Mouse (Mus musculus) liver, embryonic 11.5 days (tissue): Measurements from ENCODE around the gene Fcer2a. TPM values are rescaled to one million over a fixed set of nuclear protein-coding genes. Genes with fewer than 3 reads are reported as not detected.

Experiments used
- ATAC-seq: fragments of 200-750 bp; cut with Nextera tagmentation; replicated peaks from 2 replicates; pipeline ENCODE4 v1.8.0; 2017; ENCODE audit warnings: moderate number of reproducible peaks, mild to moderate bottlenecking, moderate TSS enrichment, moderate library complexity; ENCODE audit not compliant: low FRiP score
- DNase-seq: peaks from one replicate; pipeline ENCODE4 v3.0.0-alpha.2; 2017; ENCODE audit warnings: low spot score
- H3K27ac ChIP-seq: fragments of 300-500 bp; sonication (generic); 2 replicates; pipeline ENCODE4 v1.5.1; 2014; ENCODE audit warnings: mild to moderate bottlenecking, low read depth, low read length, control low read depth
- H3K27me3 ChIP-seq: fragments of 300-500 bp; sonication (generic); replicated peaks from 2 replicates; pipeline ENCODE4 v1.6.1; 2014; ENCODE audit warnings: low read length, mixed read lengths; ENCODE audit not compliant: control insufficient read depth, insufficient read depth
- H3K36me3 ChIP-seq: fragments of 300-500 bp; sonication (generic); 2 replicates; pipeline ENCODE4 v1.6.1; 2014; ENCODE audit warnings: mild to moderate bottlenecking, low read length, moderate library complexity, mixed read lengths; ENCODE audit not compliant: control insufficient read depth, insufficient read depth
- H3K4me1 ChIP-seq: fragments of 300-500 bp; sonication (generic); replicated peaks from 2 replicates; pipeline ENCODE4 v1.6.1; 2014; ENCODE audit warnings: low read length, mixed read lengths; ENCODE audit not compliant: control insufficient read depth, insufficient read depth
- H3K4me2 ChIP-seq: fragments of 300-500 bp; sonication (generic); 2 replicates; pipeline ENCODE4 v1.6.1; 2014; ENCODE audit warnings: mild to moderate bottlenecking, control low read depth, moderate library complexity
- H3K4me3 ChIP-seq: fragments of 300-500 bp; sonication (generic); 2 replicates; pipeline ENCODE4 v1.5.1; 2014; ENCODE audit warnings: low read depth, low read length, control low read depth
- H3K9ac ChIP-seq: fragments of 300-500 bp; sonication (generic); 2 replicates; pipeline ENCODE4 v1.6.1; 2014; ENCODE audit warnings: low read depth, low read length, control low read depth
- H3K9me3 ChIP-seq: fragments of 300-500 bp; sonication (generic); 2 replicates; pipeline ENCODE4 v1.6.1; 2016; ENCODE audit warnings: low read length, inconsistent platforms, mixed read lengths; ENCODE audit not compliant: control insufficient read depth
- WGBS: fragments of 180-500 bp; shearing (Covaris S2); extraction: QIAGEN DNeasy Blood & Tissue Kit; methylation state at CpG from one replicate; pipeline ENCODE4 v1.1.7; 2014; 5-methylcytosine and 5-hydroxymethylcytosine counted together
- polyA plus RNA-seq: library from polyadenylated mRNA; unstranded; fragments of >200 nt; fragmentation: Nextera tagmentation; extraction: Ambion mirVana; gene quantifications from 2 replicates; pipeline ENCODE4 v1.2.1, GENCODE M21; 2014

Gene Fcer2a
- polyA plus RNA-seq, 1 experiment from 2014 or later: 0.10 TPM

DNA sequence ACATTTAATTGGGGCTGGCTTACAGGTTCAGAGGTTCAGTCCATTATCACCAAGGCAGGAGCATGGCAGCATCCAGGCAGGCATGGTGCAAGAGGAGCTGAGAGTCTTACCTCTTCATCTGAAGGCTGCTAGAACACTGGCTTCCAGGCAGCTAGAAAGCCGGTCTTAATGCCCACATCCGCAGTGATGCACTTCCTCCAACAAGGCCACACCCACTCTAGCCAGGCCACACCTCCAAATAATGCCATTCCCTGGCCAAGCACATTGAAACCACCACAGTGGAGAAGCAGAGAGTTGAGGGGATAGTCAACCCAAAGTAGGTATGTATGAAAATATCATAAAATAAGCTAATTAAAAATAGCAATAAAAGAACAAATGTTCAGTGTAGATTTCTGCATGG, 23.6 kb downstream of the Fcer2a start:
- H3K9me3 ChIP-seq: no peaks in the 10 kb centered on the region
- H3K4me3 ChIP-seq: no peak overlapping the region
- H3K4me1 ChIP-seq: no peaks in the 10 kb centered on the region
- WGBS: 56% methylated on average over 2 of the region's 2 CpGs
- no peaks in the 10 kb centered on the region for H3K36me3 ChIP-seq
- H3K27ac ChIP-seq: no peak overlapping the region
- no peak for ATAC-seq
- H3K27me3 ChIP-seq: no peaks in the 10 kb centered on the region
- H3K9ac ChIP-seq: no peak overlapping the region
- no peak for DNase-seq
- H3K4me2 ChIP-seq: no peak overlapping the region

DNA sequence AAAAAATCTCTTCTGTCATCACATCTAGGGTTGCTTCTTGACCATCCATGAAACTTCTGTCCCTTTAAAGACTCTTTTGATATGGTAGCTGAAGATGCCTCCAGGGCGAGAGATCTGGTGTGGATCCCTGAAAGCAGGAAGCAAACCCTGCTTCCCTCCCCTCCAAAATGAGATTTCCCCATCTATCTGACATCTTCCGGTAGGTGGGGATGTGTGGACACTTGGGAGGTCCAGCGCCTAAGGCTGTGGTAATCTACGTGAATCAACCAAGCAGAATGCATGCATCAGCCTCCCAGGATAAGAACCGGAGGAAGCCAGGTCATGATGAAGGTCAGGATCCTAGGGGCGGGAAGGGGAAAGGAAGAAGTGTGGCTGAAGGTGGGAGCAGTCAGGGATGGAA, 28.5 kb downstream of the Fcer2a start, which contains the start of gene Mcemp1:
Mcemp1 (plus strand) TSS at position 248 of the 400 bp plus-strand sequence.
- H3K27ac ChIP-seq: no peak within 1 kb of the TSS

GRCm38 (mm10) chr8:3664405-3664804, 29.6 kb downstream of the Fcer2a start:
- ATAC-seq (no peak), DNase-seq (no peak)
- Histone ChIP-seq H3K36me3 (no peaks in the 10 kb centered on the region), H3K27ac (no peak overlapping the region), H3K4me1 (no peaks in the 10 kb centered on the region), H3K9me3 (no peaks in the 10 kb centered on the region), H3K4me3 (no peak overlapping the region), H3K9ac (no peak overlapping the region), H3K27me3 (no peaks in the 10 kb centered on the region), H3K4me2 (no peak overlapping the region)
- WGBS: 51% methylated on average over 5 of the region's 5 CpGs

More for the DNA sequence above, 28.5 kb downstream of the Fcer2a start, which contains the start of gene Mcemp1:
- Histone ChIP-seq H3K4me3 (no peak within 1 kb of the TSS), H3K4me1 (no peaks in the 10 kb centered on the region), H3K9me3 (no peaks in the 10 kb centered on the region), H3K9ac (no peak within 1 kb of the TSS), H3K36me3 (no peaks in the 10 kb centered on the region), H3K27me3 (no peaks in the 10 kb centered on the region), H3K4me2 (no peak within 1 kb of the TSS)
- DNase-seq: no peak
- 60% methylated on average over 6 of the region's 6 CpGs for WGBS
- ATAC-seq: no peak

GRCm38 (mm10) chr8:3660889-3661288, 33.1 kb downstream of the Fcer2a start:
- H3K27ac ChIP-seq: no peak overlapping the region
- DNase-seq: no peak
- H3K36me3 ChIP-seq: no peaks in the 10 kb centered on the region
- no peaks in the 10 kb centered on the region for H3K4me1 ChIP-seq
- no peaks in the 10 kb centered on the region for H3K27me3 ChIP-seq
- WGBS: 65% methylated on average over 8 of the region's 8 CpGs
- no peaks in the 10 kb centered on the region for H3K9me3 ChIP-seq
- H3K9ac ChIP-seq: no peak overlapping the region
- H3K4me2 ChIP-seq: no peak overlapping the region
- H3K4me3 ChIP-seq: no peak overlapping the region
- ATAC-seq: no peak

GRCm38 (mm10) chr8:3656725-3657381, 37.1 kb downstream of the Fcer2a start:
- H3K4me1 ChIP-seq: no peaks in the 10 kb centered on the region
- no peaks in the 10 kb centered on the region for H3K36me3 ChIP-seq
- H3K27me3 ChIP-seq: no peaks in the 10 kb centered on the region
- H3K9ac ChIP-seq: no peak overlapping the region
- ATAC-seq (no peak), DNase-seq (no peak)
- WGBS: 23% methylated on average over 7 of the region's 7 CpGs
- no peak overlapping the region for H3K4me2 ChIP-seq
- no peak overlapping the region for H3K4me3 ChIP-seq
- no peak overlapping the region for H3K27ac ChIP-seq
- no peaks in the 10 kb centered on the region for H3K9me3 ChIP-seq

GRCm38 (mm10) chr8:3655526-3655925, 38.4 kb downstream of the Fcer2a start, which contains the start of gene Retn:
TSS of gene Retn (plus strand) at chr8:3655770.
- Histone ChIP-seq H3K27ac (no peak within 1 kb of the TSS), H3K9me3 (no peaks in the 10 kb centered on the region), H3K4me2 (no peak within 1 kb of the TSS), H3K4me3 (no peak within 1 kb of the TSS), H3K9ac (no peak within 1 kb of the TSS), H3K4me1 (no peaks in the 10 kb centered on the region), H3K27me3 (no peaks in the 10 kb centered on the region), H3K36me3 (no peaks in the 10 kb centered on the region)
- ATAC-seq: no peak
- WGBS: 59% methylated on average over 3 of the region's 3 CpGs
- DNase-seq: no peak

- WGBS: 72% methylated on average over 11 of the region's 11 CpGs
Observed at GRCm38 (mm10) chr8:3654726-3655508, 39.1 kb downstream of the Fcer2a start.

GRCm38 (mm10) chr8:3652845-3653244, 41.1 kb downstream of the Fcer2a start:
- H3K4me2 ChIP-seq: no peak overlapping the region
- H3K9ac ChIP-seq: no peak overlapping the region
- H3K4me3 ChIP-seq: no peak overlapping the region
- no peak for DNase-seq
- H3K27me3 ChIP-seq: no peaks in the 10 kb centered on the region
- H3K9me3 ChIP-seq: no peaks in the 10 kb centered on the region
- no peak overlapping the region for H3K27ac ChIP-seq
- H3K36me3 ChIP-seq: no peaks in the 10 kb centered on the region
- no peak for ATAC-seq
- no peaks in the 10 kb centered on the region for H3K4me1 ChIP-seq
- WGBS: 49% methylated on average over 3 of the region's 3 CpGs

More at GRCm38 (mm10) chr8:3654726-3655508, 39.1 kb downstream of the Fcer2a start:
- no peaks in the 10 kb centered on the region for H3K9me3 ChIP-seq
- no peak for DNase-seq
- no peak overlapping the region for H3K27ac ChIP-seq
- H3K4me1 ChIP-seq: no peaks in the 10 kb centered on the region
- no peak overlapping the region for H3K4me2 ChIP-seq
- no peak overlapping the region for H3K9ac ChIP-seq
- no peaks in the 10 kb centered on the region for H3K27me3 ChIP-seq
- no peaks in the 10 kb centered on the region for H3K36me3 ChIP-seq
- no peak for ATAC-seq
- no peak overlapping the region for H3K4me3 ChIP-seq
